9 mouse cellular contexts compared by ENCODE assay signal in the genomic region with DNA sequence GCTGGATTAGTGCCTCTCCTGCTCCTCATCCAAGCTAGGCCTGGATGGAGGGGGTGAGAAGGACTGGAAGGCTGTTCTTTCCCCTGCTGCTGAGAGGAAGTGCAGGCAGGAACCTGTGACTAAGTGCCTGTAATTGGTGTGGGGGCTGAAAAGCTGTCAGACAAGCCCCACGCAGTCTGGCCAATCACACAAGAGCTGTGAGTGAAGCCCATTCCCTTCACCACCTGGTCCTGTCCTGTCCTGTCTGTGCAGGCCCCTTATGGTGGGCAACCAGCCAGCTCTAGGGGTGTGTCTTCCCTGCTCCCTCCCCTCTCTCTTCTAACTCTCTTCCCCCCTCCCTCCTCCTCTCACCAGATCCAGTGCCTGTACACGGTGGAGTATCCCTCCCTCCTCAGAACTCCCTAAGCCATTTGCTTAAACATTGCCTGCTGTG. TPM values are rescaled to one million over a fixed set of nuclear protein-coding genes. Genes with fewer than 3 reads are reported as not detected.
DNase-seq lines count a peak whose midpoint lies in the region; ATAC-seq lines count a peak whose summit lies in the region.
"Had no signal": no experiment of that assay in that cellular context is flagged by ENCODE, and none has a peak within 500 bp of the region (broad histone marks: within the 10 kb centered on the region; RNA-seq: fewer than 3 reads in every experiment).

No protein-coding gene starts in this region.

- 21% methylated on average over 2 of the region's 2 CpGs for WGBS in neural tube, embryonic 11.5 days
- WGBS in embryonic facial prominence, embryonic 14.5 days, result 0% methylated on average over 1 of the region's 2 CpGs
- 10% methylated on average over 2 of the region's 2 CpGs for WGBS in heart, embryonic 14.5 days
- WGBS in midbrain, embryonic 15.5 days, result 13% methylated on average over 2 of the region's 2 CpGs

- DNase-seq in neural tube, embryonic 11.5 days (ENCODE audit: low spot score), result peak; percentile 41
- no peak for DNase-seq in neural tube, embryonic 10.5 days (ENCODE audit: extremely low spot score, low spot score)
- peak; percentile 98 for DNase-seq in embryonic facial prominence, embryonic 14.5 days (ENCODE audit: low spot score)
- peak; percentile 74 to 75 for DNase-seq in layer of hippocampus, adult 8-10 months (ENCODE audit: low spot score in 2 of 2)
- DNase-seq in B cell, adult 2 months, result no peak
- no peak for DNase-seq in cerebellum, adult 11-12 months

- H3K4me2 ChIP-seq in neural tube, embryonic 11.5 days (ENCODE audit: low read depth), result no peak overlapping the region
- H3K4me2 ChIP-seq in embryonic facial prominence, embryonic 14.5 days (ENCODE audit: low read depth, low read length), result no peak overlapping the region
- no peak overlapping the region for H3K4me2 ChIP-seq in heart, embryonic 14.5 days (ENCODE audit: low read length)
- no peak overlapping the region for H3K4me2 ChIP-seq in midbrain, embryonic 15.5 days

- H3K27me3 ChIP-seq in neural tube, embryonic 11.5 days (ENCODE audit: control insufficient read depth, insufficient read depth, low read length), result no peaks in the 10 kb centered on the region
- no peaks in the 10 kb centered on the region for H3K27me3 ChIP-seq in embryonic facial prominence, embryonic 14.5 days (replicated peaks; ENCODE audit: control insufficient read depth, insufficient read depth, low read length)
- H3K27me3 ChIP-seq in heart, embryonic 14.5 days (ENCODE audit: control insufficient read depth, insufficient read depth, low read length), result no peaks in the 10 kb centered on the region
- H3K27me3 ChIP-seq in midbrain, embryonic 15.5 days (replicated peaks), result no peaks in the 10 kb centered on the region

- H3K4me3 ChIP-seq in neural tube, embryonic 11.5 days (ENCODE audit: low read depth, low read length), result no peak overlapping the region
- no peak overlapping the region for H3K4me3 ChIP-seq in embryonic facial prominence, embryonic 14.5 days (ENCODE audit: low read depth, low read length)
- H3K4me3 ChIP-seq in heart, embryonic 14.5 days (ENCODE audit: control insufficient read depth in 1 of 2, insufficient read depth in 1 of 2, low read depth in 1 of 2, low read length in 2 of 2), result no peak overlapping the region
- no peak overlapping the region for H3K4me3 ChIP-seq in midbrain, embryonic 15.5 days
- H3K4me3 ChIP-seq: megakaryocyte, embryonic 14.5 days had no signal

- no peaks in the 10 kb centered on the region for H3K36me3 ChIP-seq in neural tube, embryonic 11.5 days (ENCODE audit: control insufficient read depth, insufficient read depth, low read length)
- no peaks in the 10 kb centered on the region for H3K36me3 ChIP-seq in embryonic facial prominence, embryonic 14.5 days (ENCODE audit: control insufficient read depth, insufficient read depth, low read length)
- H3K36me3 ChIP-seq in heart, embryonic 14.5 days (ENCODE audit: control insufficient read depth, insufficient read depth, low read length), result no peaks in the 10 kb centered on the region
- no peaks in the 10 kb centered on the region for H3K36me3 ChIP-seq in midbrain, embryonic 15.5 days (replicated peaks)

- no peak; the same call in 1 of the 2 replicates for ATAC-seq in neural tube, embryonic 11.5 days (ENCODE audit: insufficient read depth, low FRiP score, low TSS enrichment)
- peak; percentile 94 for ATAC-seq in embryonic facial prominence, embryonic 14.5 days (ENCODE audit: low read depth)
- ATAC-seq in heart, embryonic 14.5 days (ENCODE audit: insufficient number of reproducible peaks, insufficient read depth, low FRiP score, low read depth), result peak; percentile 79
- 0 out of 2 replicates have a peak, but pooled peaks have one; percentile 37 for ATAC-seq in midbrain, embryonic 15.5 days (replicated peaks)

- H3K4me1 ChIP-seq in neural tube, embryonic 11.5 days (ENCODE audit: control insufficient read depth, insufficient read depth, low read length), result peaks cover 5% of the 10 kb centered on the region; the same call in 1 of the 2 replicates
- H3K4me1 ChIP-seq in embryonic facial prominence, embryonic 14.5 days (ENCODE audit: control insufficient read depth, insufficient read depth, low read length), result peaks cover 31% of the 10 kb centered on the region
- peaks cover 18 to 24% of the 10 kb centered on the region in 2 experiments; a peak in 3 of 4 replicates for H3K4me1 ChIP-seq in heart, embryonic 14.5 days (ENCODE audit: control insufficient read depth in 2 of 2, insufficient read depth in 2 of 2, low read length in 2 of 2)
- peaks cover 29% of the 10 kb centered on the region for H3K4me1 ChIP-seq in midbrain, embryonic 15.5 days

- H3K9me3 ChIP-seq in neural tube, embryonic 11.5 days (ENCODE audit: control insufficient read depth, low read length), result no peaks in the 10 kb centered on the region
- peaks cover 3% of the 10 kb centered on the region; the same call in 1 of the 2 replicates for H3K9me3 ChIP-seq in embryonic facial prominence, embryonic 14.5 days (ENCODE audit: control insufficient read depth, low read length)
- no peaks in the 10 kb centered on the region for H3K9me3 ChIP-seq in heart, embryonic 14.5 days (ENCODE audit: control insufficient read depth, low read length)
- no peaks in the 10 kb centered on the region for H3K9me3 ChIP-seq in midbrain, embryonic 15.5 days

- H3K9ac ChIP-seq in neural tube, embryonic 11.5 days (ENCODE audit: low read length), result no peak overlapping the region
- H3K9ac ChIP-seq in embryonic facial prominence, embryonic 14.5 days (ENCODE audit: low read depth, low read length), result peak overlapping the region; percentile 34; the same call in 1 of the 2 replicates
- H3K9ac ChIP-seq in heart, embryonic 14.5 days (ENCODE audit: low read length), result no peak overlapping the region
- H3K9ac ChIP-seq in midbrain, embryonic 15.5 days, result no peak overlapping the region

- H3K27ac ChIP-seq in neural tube, embryonic 11.5 days (ENCODE audit: low read depth, low read length), result peak overlapping the region; percentile 39; the same call in 1 of the 2 replicates
- peak overlapping the region; percentile 91 for H3K27ac ChIP-seq in embryonic facial prominence, embryonic 14.5 days (replicated peaks; ENCODE audit: low read depth, low read length)
- peak overlapping the region; percentile 29 to 34 for H3K27ac ChIP-seq in heart, embryonic 14.5 days (replicated peaks in 1 of 2; ENCODE audit: control insufficient read depth in 1 of 2, insufficient read depth in 1 of 2, low read depth in 2 of 2, low read length in 2 of 2)
- H3K27ac ChIP-seq in midbrain, embryonic 15.5 days, result no peak overlapping the region

RNA-seq across cellular contexts. Expression of a gene that starts 20.5 kb away (rescaled TPM):
- 2.3 and 5.6 TPM in 2 replicates for polyA plus RNA-seq in neural tube, embryonic 11.5 days (2014; fragmentation: Nextera tagmentation; extraction: Ambion mirVana)
- 27.9 and 33.5 TPM in 2 replicates for polyA plus RNA-seq in embryonic facial prominence, embryonic 14.5 days (2014; fragmentation: Nextera tagmentation; extraction: Ambion mirVana)
- 4.3 and 6.0 TPM in 2 replicates for polyA plus RNA-seq in heart, embryonic 14.5 days (2014; fragmentation: Nextera tagmentation; extraction: Ambion mirVana)
- 1 to 10 TPM; 1.7 to 3.1 (median 1.9) TPM for total RNA-seq in layer of hippocampus, adult 8-10 months (2022)
- polyA plus RNA-seq in midbrain, embryonic 15.5 days (2015; fragmentation: Nextera tagmentation; extraction: Ambion mirVana), result 1.6 and 2.1 TPM in 2 replicates

RNA-seq across cellular contexts. Expression of a gene that starts 20.5 kb away (rescaled TPM):
- 0.40 TPM in 1 of 2 replicates, not detected in the other for polyA plus RNA-seq in neural tube, embryonic 11.5 days (2014; fragmentation: Nextera tagmentation; extraction: Ambion mirVana)
- polyA plus RNA-seq in embryonic facial prominence, embryonic 14.5 days (2014; fragmentation: Nextera tagmentation; extraction: Ambion mirVana), result 1.4 and 2.0 TPM in 2 replicates
- 0.08 and 0.14 TPM in 2 replicates for polyA plus RNA-seq in heart, embryonic 14.5 days (2014; fragmentation: Nextera tagmentation; extraction: Ambion mirVana)
- 100 to 1,000 TPM; 277 to 341 (median 303) TPM for total RNA-seq in layer of hippocampus, adult 8-10 months (2022)
- 8.1 TPM in 2 replicates for polyA plus RNA-seq in midbrain, embryonic 15.5 days (2015; fragmentation: Nextera tagmentation; extraction: Ambion mirVana)

RNA-seq across cellular contexts. Expression of a gene that starts 35.5 kb away (rescaled TPM):
- polyA plus RNA-seq in neural tube, embryonic 11.5 days (2014; fragmentation: Nextera tagmentation; extraction: Ambion mirVana), result 1,194 and 1,271 TPM in 2 replicates
- 1,761 and 1,789 TPM in 2 replicates for polyA plus RNA-seq in embryonic facial prominence, embryonic 14.5 days (2014; fragmentation: Nextera tagmentation; extraction: Ambion mirVana)
- 1,025 and 1,098 TPM in 2 replicates for polyA plus RNA-seq in heart, embryonic 14.5 days (2014; fragmentation: Nextera tagmentation; extraction: Ambion mirVana)
- total RNA-seq in layer of hippocampus, adult 8-10 months (2022), result 100 to 1,000 TPM; 359 to 512 (median 443) TPM
- polyA plus RNA-seq in midbrain, embryonic 15.5 days (2015; fragmentation: Nextera tagmentation; extraction: Ambion mirVana), result 632 and 634 TPM in 2 replicates

RNA-seq across cellular contexts. Expression of a gene that starts 48.4 kb away (rescaled TPM):
- 0.66 and 1.3 TPM in 2 replicates for polyA plus RNA-seq in neural tube, embryonic 11.5 days (2014; fragmentation: Nextera tagmentation; extraction: Ambion mirVana)
- 7.0 and 9.2 TPM in 2 replicates for polyA plus RNA-seq in embryonic facial prominence, embryonic 14.5 days (2014; fragmentation: Nextera tagmentation; extraction: Ambion mirVana)
- 4.0 and 4.2 TPM in 2 replicates for polyA plus RNA-seq in heart, embryonic 14.5 days (2014; fragmentation: Nextera tagmentation; extraction: Ambion mirVana)
- total RNA-seq in layer of hippocampus, adult 8-10 months (2022), result under 1 TPM in 1 of 4 experiments, not detected in 3; 0.45 TPM
- polyA plus RNA-seq in midbrain, embryonic 15.5 days (2015; fragmentation: Nextera tagmentation; extraction: Ambion mirVana), result 0.13 and 0.19 TPM in 2 replicates

Comparison
In these comparisons a context has a peak if more than half of its experiments do, and no peak if none do; other contexts are left out.
1. DNase-seq: peak in neural tube, embryonic 11.5 days (single experiment), embryonic facial prominence, embryonic 14.5 days (single experiment) and layer of hippocampus, adult 8-10 months (2 of 2); none in neural tube, embryonic 10.5 days (single experiment), B cell, adult 2 months (0 of 2) and cerebellum, adult 11-12 months (single experiment).